Mouse (Mus musculus): ENCODE data around the gene Cdh20.

DNA sequence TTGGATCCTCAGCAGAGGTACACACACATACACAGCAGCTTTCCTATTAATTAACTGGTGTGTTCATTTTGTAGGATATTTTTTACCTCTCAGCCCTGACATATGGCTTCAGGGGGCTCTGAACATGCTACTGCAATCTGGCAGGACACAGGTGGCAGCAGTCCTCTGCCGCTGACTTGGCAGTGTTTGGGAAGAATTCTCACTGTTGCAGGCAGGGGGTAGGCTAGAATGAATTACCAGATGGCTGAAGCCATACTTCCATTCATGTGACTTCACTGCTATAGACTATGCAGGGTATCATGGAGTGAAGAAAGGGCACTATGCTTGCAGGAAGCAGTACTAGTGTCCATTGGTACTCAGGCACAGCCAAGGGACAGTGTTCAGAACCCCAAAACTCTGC lies 233.8 kb downstream of the Cdh20 start:
- no peak for TF ChIP-seq MAFK (IDR thresholded peaks at IDR 0.05; ENCODE audit: insufficient read depth, low read depth, low read length)
- TF ChIP-seq ZNF384 (IDR thresholded peaks at IDR 0.05; ENCODE audit: low read depth, low read length), result no peak

Data from ES-E14 (cell line).